Mouse (Mus musculus) CH12.LX (cell line): ENCODE results near the gene Sipa1. TPM values are rescaled to one million over a fixed set of nuclear protein-coding genes. Genes with fewer than 3 reads are reported as not detected.

Experiments used
- DNase-seq: peaks from one replicate; pipeline ENCODE4 v3.0.0-alpha.2; 2013; ENCODE audit errors: extremely low read depth
- H3K27ac ChIP-seq: 2 replicates; pipeline ENCODE4 v1.5.1; 2012; ENCODE audit warnings: low read depth, mild to moderate bottlenecking, control low read depth, moderate library complexity; ENCODE audit not compliant: insufficient read depth
- H3K27me3 ChIP-seq: replicated peaks from 2 replicates; pipeline ENCODE3; 2012; ENCODE audit warnings: inconsistent platforms
- H3K36me3 ChIP-seq, 2 experiments: replicated peaks in 1 of 2; 2 replicates each; pipeline versions ENCODE3 to v1.6.1; 2012; ENCODE audit warnings: inconsistent platforms in 1 of 2, low read length in 1 of 2, mild to moderate bottlenecking in 1 of 2, mixed read lengths in 1 of 2, moderate library complexity in 1 of 2; ENCODE audit not compliant: control insufficient read depth in 1 of 2, insufficient read depth in 1 of 2
- H3K4me1 ChIP-seq, 2 experiments: 2 replicates each; pipeline ENCODE4 v1.6.1; 2012; ENCODE audit warnings: inconsistent platforms in 1 of 2, moderate library complexity in 1 of 2; ENCODE audit not compliant: insufficient read depth in 2 of 2, control insufficient read depth in 1 of 2
- H3K4me2 ChIP-seq: 2 replicates; pipeline ENCODE4 v1.6.1; 2012; ENCODE audit warnings: low read depth, mild to moderate bottlenecking, control low read depth; ENCODE audit not compliant: poor library complexity, insufficient read depth, severe bottlenecking
- H3K4me3 ChIP-seq, 3 experiments: fragments of 150-350 bp in 1 of 3; sonication (generic) in 1 of 3; replicated peaks in 1 of 3; 2 replicates each; pipeline versions ENCODE3 to v1.5.1; 2011 to 2012; ENCODE audit warnings: low read depth in 2 of 3, low read length in 2 of 3, mild to moderate bottlenecking in 2 of 3, moderate library complexity in 2 of 3, control low read depth in 1 of 3, improper control_type of control experiment in 1 of 3, inconsistent platforms in 1 of 3, mixed read lengths in 1 of 3; ENCODE audit not compliant: poor library complexity in 1 of 3
- H3K79me2 ChIP-seq: replicated peaks from 2 replicates; pipeline ENCODE4 v1.6.1; 2012; ENCODE audit warnings: mild to moderate bottlenecking, moderate library complexity; ENCODE audit not compliant: control insufficient read depth, poor library complexity, insufficient read depth, severe bottlenecking; ENCODE audit errors: extremely low read depth
- H3K9ac ChIP-seq: 2 replicates; pipeline ENCODE4 v1.6.1; 2012; ENCODE audit warnings: low read depth, mild to moderate bottlenecking, control low read depth, moderate library complexity; ENCODE audit not compliant: insufficient read depth
- H3K9me3 ChIP-seq: replicated peaks from 2 replicates; pipeline ENCODE3; 2012; ENCODE audit warnings: low read length, inconsistent platforms, mixed read lengths
- CHD1 ChIP-seq: IDR thresholded peaks from 2 replicates; pipeline ENCODE4 v1.6.1; 2012; ENCODE audit warnings: low read depth, low read length, improper control_type of control experiment, inconsistent platforms
- CHD2 ChIP-seq: IDR thresholded peaks from 2 replicates; pipeline ENCODE4 v1.6.1; 2011; ENCODE audit warnings: low read length, improper control_type of control experiment
- CTCF ChIP-seq, 2 experiments: IDR thresholded peaks in 1 of 2; conservative IDR thresholded peaks in 1 of 2; 2 replicates each; pipeline ENCODE4 v1.5.1; 2011 to 2012; ENCODE audit warnings: low read depth in 2 of 2, low read length in 2 of 2, improper control_type of control experiment in 1 of 2, inconsistent platforms in 1 of 2, mild to moderate bottlenecking in 1 of 2, moderate library complexity in 1 of 2
- E2F4 ChIP-seq: IDR thresholded peaks from 2 replicates; pipeline ENCODE4 v1.6.1; 2011; ENCODE audit warnings: low read depth, low read length, improper control_type of control experiment; ENCODE audit not compliant: insufficient replicate concordance
- ELF1 ChIP-seq: IDR thresholded peaks from 2 replicates; pipeline ENCODE4 v1.6.1; 2014; ENCODE audit warnings: low read depth, mild to moderate bottlenecking, inconsistent platforms, low read length, improper control_type of control experiment
- EP300 ChIP-seq: IDR thresholded peaks from 2 replicates; pipeline ENCODE4 v1.6.1; 2011; ENCODE audit warnings: low read length, improper control_type of control experiment
- ETS1 ChIP-seq: conservative IDR thresholded peaks from 2 replicates; pipeline ENCODE4 v1.6.1; 2012; ENCODE audit warnings: low read depth, mild to moderate bottlenecking, inconsistent platforms, low read length, improper control_type of control experiment, moderate library complexity
- IRF4 ChIP-seq: IDR thresholded peaks from 2 replicates; pipeline ENCODE4 v1.6.1; 2014; ENCODE audit warnings: low read depth, mild to moderate bottlenecking, inconsistent platforms, low read length, improper control_type of control experiment
- JUND ChIP-seq: conservative IDR thresholded peaks from 2 replicates; pipeline ENCODE4 v1.6.1; 2011; ENCODE audit warnings: low read depth, low read length, improper control_type of control experiment
- KAT2A ChIP-seq: IDR thresholded peaks from 2 replicates; pipeline ENCODE4 v1.6.1; 2012; ENCODE audit warnings: low read length, improper control_type of control experiment, inconsistent platforms; ENCODE audit not compliant: insufficient replicate concordance
- MAX ChIP-seq: IDR thresholded peaks from 2 replicates; pipeline ENCODE4 v1.6.1; 2011; ENCODE audit warnings: low read length, improper control_type of control experiment
- MAZ ChIP-seq: IDR thresholded peaks from 2 replicates; pipeline ENCODE4 v1.6.1; 2012; ENCODE audit warnings: low read depth, mild to moderate bottlenecking, inconsistent platforms, low read length, improper control_type of control experiment, moderate library complexity
- MEF2A ChIP-seq: IDR thresholded peaks from 2 replicates; pipeline ENCODE4 v1.6.1; 2014; ENCODE audit warnings: low read depth, mild to moderate bottlenecking, inconsistent platforms, low read length, improper control_type of control experiment, borderline replicate concordance
- MXI1 ChIP-seq: IDR thresholded peaks from 2 replicates; pipeline ENCODE4 v1.6.1; 2011; ENCODE audit warnings: mild to moderate bottlenecking, low read depth, low read length, improper control_type of control experiment
- MYC ChIP-seq: IDR thresholded peaks from 2 replicates; pipeline ENCODE4 v1.6.1; 2011; ENCODE audit warnings: low read depth, mild to moderate bottlenecking, improper control_type of control experiment, low read length
- NRF1 ChIP-seq: IDR thresholded peaks from 2 replicates; pipeline ENCODE4 v1.6.1; 2014; ENCODE audit warnings: low read depth, mild to moderate bottlenecking, inconsistent platforms, low read length, improper control_type of control experiment, moderate library complexity
- PAX5 ChIP-seq: IDR thresholded peaks from 2 replicates; pipeline ENCODE4 v1.6.1; 2012; ENCODE audit warnings: low read length, inconsistent platforms, mixed read lengths
- POLR2AphosphoS2 ChIP-seq: IDR thresholded peaks from 2 replicates; pipeline ENCODE4 v1.6.1; 2011; ENCODE audit warnings: low read depth, low read length, improper control_type of control experiment
- RCOR1 ChIP-seq: conservative IDR thresholded peaks from 2 replicates; pipeline ENCODE4 v1.6.1; 2012; ENCODE audit warnings: low read depth, mild to moderate bottlenecking, inconsistent platforms, low read length, improper control_type of control experiment
- TBP ChIP-seq: conservative IDR thresholded peaks from 2 replicates; pipeline ENCODE4 v1.6.1; 2011; ENCODE audit warnings: low read depth, low read length, improper control_type of control experiment
- TCF12 ChIP-seq: IDR thresholded peaks from 2 replicates; pipeline ENCODE4 v1.6.1; 2014; ENCODE audit warnings: low read depth, mild to moderate bottlenecking, inconsistent platforms, low read length, improper control_type of control experiment
- UBTF ChIP-seq: IDR thresholded peaks from 2 replicates; pipeline ENCODE4 v1.6.1; 2012; ENCODE audit warnings: low read depth, mild to moderate bottlenecking, inconsistent platforms, low read length, improper control_type of control experiment, moderate library complexity
- USF1 ChIP-seq: IDR thresholded peaks from 2 replicates; pipeline ENCODE4 v1.6.1; 2014; ENCODE audit warnings: low read depth, mild to moderate bottlenecking, inconsistent platforms, low read length, improper control_type of control experiment
- USF2 ChIP-seq: conservative IDR thresholded peaks from 2 replicates; pipeline ENCODE4 v1.6.1; 2011; ENCODE audit warnings: low read depth, low read length, improper control_type of control experiment
- ZC3H11A ChIP-seq: IDR thresholded peaks from 2 replicates; pipeline ENCODE4 v1.6.1; 2012; ENCODE audit warnings: low read depth, mild to moderate bottlenecking, inconsistent platforms, low read length, improper control_type of control experiment
- ZKSCAN1 ChIP-seq: IDR thresholded peaks from 2 replicates; pipeline ENCODE4 v1.6.1; 2012; ENCODE audit warnings: low read depth, inconsistent platforms, low read length, improper control_type of control experiment, borderline replicate concordance
- ZMIZ1 ChIP-seq: IDR thresholded peaks from 2 replicates; pipeline ENCODE4 v1.6.1; 2012; ENCODE audit warnings: low read depth, mild to moderate bottlenecking, inconsistent platforms, low read length, improper control_type of control experiment
- ZNF384 ChIP-seq: IDR thresholded peaks from 2 replicates; pipeline ENCODE4 v1.6.1; 2012; ENCODE audit warnings: low read depth, low read length, improper control_type of control experiment, inconsistent platforms
- dilution Hi-C: fragments of 300-500 bp; cut with MboI; formaldehyde crosslinking; loops from 2 replicates; pipeline ENCODE4 v1.14.3; 2020; ENCODE audit warnings: low sequenced_read_pairs; ENCODE audit not compliant: extremely low pct_unique_long_range_greater_than_20kb, extremely low pct_ligation_motif_present
- in situ Hi-C: fragments of 300-500 bp; cut with MboI; formaldehyde crosslinking; loops from 3 replicates; pipeline ENCODE4 v1.14.3; 2019; ENCODE audit warnings: low sequenced_read_pairs, low pct_ligation_motif_present, low pct_unique_long_range_greater_than_20kb, mixed read lengths
- polyA plus RNA-seq: library from polyadenylated mRNA; unstranded; fragments of >175 nt; gene quantifications from 2 replicates; pipeline ENCODE4 v1.2.1, GENCODE M21; 2012; ENCODE audit warnings: low read depth; ENCODE audit not compliant: insufficient read length
- total RNA-seq, 2 experiments: library from RNA; depleted of rRNA; stranded (reverse); fragments of 300-350 nt in 1 of 2; fragments of >200 nt in 1 of 2; gene quantifications; 2 replicates each; pipeline ENCODE4 v1.2.3; 2012 to 2014

Gene Sipa1
- total and polyA plus RNA-seq, 3 experiments = 17.6 to 54.6 (median 51.1) TPM

DNA sequence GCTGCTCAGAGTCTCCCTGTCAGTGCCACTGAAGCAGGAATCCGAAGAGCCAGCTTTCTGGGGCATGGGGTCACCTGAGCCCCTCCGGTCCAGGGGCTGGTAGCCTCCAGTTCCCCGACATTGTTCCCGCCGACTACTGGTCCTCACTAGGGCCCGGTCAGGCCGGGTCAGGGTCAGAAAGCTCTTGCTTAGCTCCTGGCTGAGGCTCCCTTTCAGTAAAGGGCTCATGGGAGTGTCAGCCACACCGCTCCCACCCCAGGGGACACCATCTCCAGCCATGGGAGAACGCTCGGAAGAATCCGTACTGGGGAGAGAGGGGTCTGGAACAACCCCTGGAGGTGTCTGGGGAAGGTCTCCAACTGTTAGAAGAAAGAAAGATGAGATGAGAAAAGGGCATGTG, 22.4 kb upstream of the Sipa1 start:
- H3K9ac ChIP-seq = no peak overlapping the region
- peaks cover 14 to 18% of the 10 kb centered on the region in 2 experiments for H3K4me1 ChIP-seq
- no peaks in the 10 kb centered on the region for H3K9me3 ChIP-seq
- H3K79me2 ChIP-seq = peaks cover 22% of the 10 kb centered on the region
- H3K36me3 ChIP-seq = peaks cover 59 to 68% of the 10 kb centered on the region in 2 experiments
- H3K27me3 ChIP-seq = no peaks in the 10 kb centered on the region
- no peak for DNase-seq
- H3K27ac ChIP-seq = no peak overlapping the region
- TF ChIP-seq E2F4 (no peak), CHD2 (no peak), TCF12 (no peak), RCOR1 (no peak), KAT2A (no peak), USF1 (no peak), MAX (no peak), ZKSCAN1 (no peak), JUND (no peak), MAZ (no peak), POLR2AphosphoS2 (no peak), MEF2A (no peak), EP300 (no peak), MYC (no peak), ZMIZ1 (no peak), TBP (no peak), ZC3H11A (no peak), NRF1 (no peak), UBTF (no peak)
- H3K4me2 ChIP-seq = no peak overlapping the region
- H3K4me3 ChIP-seq = no peak overlapping the region
- dilution Hi-C loops = no loop called here
- in situ Hi-C loops = no loop called here

DNA sequence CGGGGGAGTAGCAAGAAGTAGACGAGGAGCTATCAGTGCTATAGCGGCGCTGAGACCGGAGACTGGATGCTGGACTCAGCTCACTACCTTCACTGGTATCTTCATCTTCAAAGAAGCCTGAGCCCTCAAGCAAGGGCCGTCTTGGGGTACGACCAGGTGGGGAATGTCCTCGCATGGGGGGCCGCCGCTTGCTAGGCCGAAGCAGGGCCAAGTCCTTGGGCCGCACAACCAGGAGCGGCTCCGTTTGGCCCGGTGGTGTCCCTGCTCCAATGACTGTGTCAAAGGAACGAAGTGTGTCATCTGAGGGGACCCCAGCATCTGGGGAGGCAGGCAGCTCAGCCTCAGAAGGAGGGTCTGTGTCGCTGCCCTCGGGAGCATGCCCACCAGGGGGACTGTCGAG, 21.9 kb upstream of the Sipa1 start:
- Histone ChIP-seq H3K4me1 (peaks cover 9 to 14% of the 10 kb centered on the region in 2 experiments), H3K27me3 (no peaks in the 10 kb centered on the region), H3K79me2 (peaks cover 17% of the 10 kb centered on the region), H3K4me3 (no peak overlapping the region), H3K9ac (no peak overlapping the region), H3K4me2 (no peak overlapping the region), H3K27ac (no peak overlapping the region), H3K36me3 (peaks cover 61 to 68% of the 10 kb centered on the region in 2 experiments), H3K9me3 (no peaks in the 10 kb centered on the region)
- no peak for DNase-seq
- TF ChIP-seq CTCF (conservative IDR thresholded peaks at IDR 0.05 in 1 of 2, IDR thresholded peaks at IDR 0.05 in 1 of 2; ENCODE audit: low read depth in 2 of 2, low read length in 2 of 2) = no peak
- no peak for TF ChIP-seq MXI1
- TF ChIP-seq RCOR1 = no peak
- no peak for TF ChIP-seq ETS1
- no peak for TF ChIP-seq KAT2A
- no peak for TF ChIP-seq PAX5
- no peak for TF ChIP-seq EP300
- no peak for TF ChIP-seq USF2
- TF ChIP-seq MEF2A = no peak
- no peak for TF ChIP-seq IRF4
- no peak for TF ChIP-seq CHD1
- TF ChIP-seq ELF1 = no peak
- TF ChIP-seq ZC3H11A = no peak
- TF ChIP-seq CHD2 = no peak
- TF ChIP-seq MYC = no peak
- no peak for TF ChIP-seq ZNF384
- dilution Hi-C loops (no loop called here), in situ Hi-C loops (no loop called here)
